Mouse (Mus musculus): ENCODE results near the gene Zfp974.
"Not testable (repeated sequence)": the region's sequence is repeated elsewhere in the genome, so short reads cannot be mapped to it uniquely, and the experiment has no call there.

The Zfp974 gene

DNA sequence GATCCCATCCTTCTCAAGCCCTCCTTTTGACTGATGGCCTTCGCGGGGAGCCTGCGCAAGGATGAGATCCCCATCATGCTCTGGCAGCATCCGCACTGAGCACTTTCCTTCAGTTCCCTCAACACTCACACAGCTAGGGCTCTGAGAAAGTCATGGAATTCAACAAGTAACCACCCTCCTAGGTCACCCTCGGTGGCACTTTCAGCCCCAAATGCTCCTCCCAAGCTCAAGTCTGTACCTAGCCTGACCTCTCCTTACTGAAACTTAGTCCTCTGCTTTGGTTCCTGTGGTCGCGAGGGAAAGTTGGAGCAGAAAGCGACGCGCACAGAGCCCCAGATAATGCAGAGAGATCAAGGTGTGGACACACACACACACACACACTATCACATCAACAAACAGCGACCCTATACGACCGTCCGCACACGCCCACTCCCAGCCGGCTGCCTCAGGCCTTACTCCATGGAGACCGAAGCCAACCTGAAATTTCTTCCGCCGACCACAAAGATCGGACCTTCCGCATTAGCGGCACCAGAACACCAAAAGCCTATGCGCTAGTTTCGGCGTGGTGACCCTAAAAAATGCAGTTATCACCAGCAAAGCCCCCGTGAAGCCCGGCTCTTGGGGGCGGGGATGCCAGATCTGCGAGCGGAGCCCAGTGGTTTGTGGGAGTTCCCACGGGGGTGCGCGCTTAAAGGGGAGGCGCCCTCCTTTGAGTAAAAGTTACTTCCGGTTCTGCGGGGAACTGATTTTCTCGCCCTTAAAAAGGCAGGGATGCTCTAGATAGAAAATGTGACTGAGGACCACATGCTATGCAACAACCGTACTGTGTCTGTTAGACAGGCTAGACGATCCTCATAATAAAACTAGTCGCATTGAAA, at the start of gene Zfp974:
TSS of gene Zfp974 (minus strand) at position 643 of the 878 bp plus-strand sequence.
- peak; percentile 85 for DNase-seq (ENCODE audit: low read depth, low spot score)

- not testable (repeated sequence) for DNase-seq (ENCODE audit: low read depth, low spot score)
Measured at GRCm38 (mm10) chr7:27949451-27949850, 20.2 kb upstream of the Zfp974 start.

- not testable (repeated sequence) for DNase-seq (ENCODE audit: low read depth, low spot score)
Measured at GRCm38 (mm10) chr7:27941869-27942268, 12.6 kb upstream of the Zfp974 start.

GRCm38 (mm10) chr7:27933800-27934158, 4.5 kb upstream of the Zfp974 start:
- DNase-seq (ENCODE audit: low read depth, low spot score): not testable (repeated sequence)

- DNase-seq (ENCODE audit: low read depth, low spot score): no peak
Measured at GRCm38 (mm10) chr7:27933050-27933799, 4.0 kb upstream of the Zfp974 start.

GRCm38 (mm10) chr7:27927041-27927440, 2.2 kb downstream of the Zfp974 start:
- DNase-seq (ENCODE audit: low read depth, low spot score): not testable (repeated sequence)

GRCm38 (mm10) chr7:27910952-27911351, 18.3 kb downstream of the Zfp974 start:
- DNase-seq (ENCODE audit: low read depth, low spot score): not testable (repeated sequence)

GRCm38 (mm10) chr7:27905061-27905848, 24.0 kb downstream of the Zfp974 start:
- no peak for DNase-seq (ENCODE audit: low read depth, low spot score)

DNA sequence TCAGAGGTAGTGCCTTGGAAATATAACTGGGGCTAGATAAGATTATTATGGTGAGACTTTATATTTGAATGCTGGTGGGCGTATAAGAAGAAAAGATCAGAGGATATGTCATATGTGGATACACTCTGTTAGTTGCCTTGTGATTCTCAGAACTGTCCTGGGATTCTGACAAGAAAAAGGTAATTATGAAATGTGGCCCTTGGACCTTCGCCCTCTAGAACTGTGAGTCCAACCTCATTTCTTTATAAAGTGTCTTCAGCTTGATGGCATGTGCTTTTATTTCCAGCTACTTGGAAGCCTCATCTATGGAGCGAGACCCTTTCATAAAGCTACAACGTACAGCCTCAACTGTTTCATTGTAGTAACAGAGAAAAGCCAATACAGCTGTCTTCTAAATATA, 28.7 kb downstream of the Zfp974 start:
- no peak for DNase-seq (ENCODE audit: low read depth, low spot score)

- no peak for DNase-seq (ENCODE audit: low read depth, low spot score)
Measured at GRCm38 (mm10) chr7:27881721-27882120, 47.5 kb downstream of the Zfp974 start.

- DNase-seq (ENCODE audit: low read depth, low spot score): not testable (repeated sequence)
Measured at GRCm38 (mm10) chr7:27862578-27862977, 66.7 kb downstream of the Zfp974 start.

GRCm38 (mm10) chr7:27860396-27861235, 68.6 kb downstream of the Zfp974 start:
- peak; percentile 78 for DNase-seq (ENCODE audit: low read depth, low spot score)

DNA sequence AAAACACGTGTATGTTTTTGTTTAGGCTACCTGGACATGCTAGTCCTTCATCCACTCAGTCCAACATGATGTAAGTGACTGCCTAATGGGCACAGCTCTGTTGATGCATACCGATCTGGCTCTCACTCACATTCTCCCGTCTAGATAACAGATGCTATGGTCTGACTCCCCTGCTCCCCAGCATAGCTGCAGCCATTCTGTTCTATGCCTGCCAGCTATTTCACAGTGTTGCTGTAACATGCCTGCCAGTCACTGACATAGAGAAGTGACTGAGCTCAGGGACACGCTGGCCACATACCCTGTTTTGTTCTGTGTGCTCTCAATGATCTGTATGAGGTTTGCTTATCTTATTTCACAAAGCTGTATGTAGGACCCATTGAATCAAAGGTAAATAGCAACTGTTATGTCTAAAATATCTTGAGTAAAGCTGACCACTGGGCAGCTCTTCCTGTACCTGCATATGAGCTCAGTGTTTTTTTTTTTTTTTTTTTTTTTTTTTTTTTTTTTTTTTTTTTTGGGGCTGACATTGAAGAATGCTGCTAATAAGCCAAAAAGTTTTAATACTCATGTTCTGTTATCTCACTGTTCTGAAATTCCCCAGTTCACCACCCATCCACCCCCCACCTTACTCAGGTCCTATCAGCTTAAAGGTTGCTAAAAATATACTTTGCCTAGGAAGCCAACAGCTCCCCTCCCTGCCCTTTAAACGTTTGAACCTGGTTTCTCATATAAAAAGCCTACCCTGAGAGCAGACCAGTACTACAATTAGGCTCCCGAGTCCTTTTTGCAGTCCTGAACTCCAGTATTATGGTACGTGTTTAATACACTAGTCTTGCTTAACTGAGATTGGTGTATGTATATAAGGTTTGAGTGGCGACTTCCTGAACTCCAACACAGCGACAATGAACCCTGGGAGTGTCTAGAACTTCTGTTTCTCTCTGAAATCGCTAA, 69.7 kb downstream of the Zfp974 start:
- DNase-seq (ENCODE audit: low read depth, low spot score): no peak
